Mouse (Mus musculus) ES-E14 (cell line): Measurements from ENCODE around the gene Nos1ap.

Experiments
- HCFC1 ChIP-seq: IDR thresholded peaks from 2 replicates; pipeline ENCODE4 v1.6.1; 2012; ENCODE audit warnings: low read length, inconsistent platforms, borderline replicate concordance; ENCODE audit not compliant: insufficient read depth
- MAFK ChIP-seq: IDR thresholded peaks from 2 replicates; pipeline ENCODE4 v1.6.1; 2014; ENCODE audit warnings: mild to moderate bottlenecking, low read depth, low read length, inconsistent platforms; ENCODE audit not compliant: insufficient read depth
- ZC3H11A ChIP-seq: IDR thresholded peaks from 2 replicates; pipeline ENCODE4 v1.6.1; 2012; ENCODE audit warnings: low read depth, mild to moderate bottlenecking, inconsistent platforms, low read length, borderline replicate concordance

GRCm38 (mm10) chr1:170489936-170490335, 99.7 kb downstream of the Nos1ap start:
- TF ChIP-seq ZC3H11A: no peak
- no peak for TF ChIP-seq MAFK
- TF ChIP-seq HCFC1: no peak
